Mouse (Mus musculus) kidney, postnatal 25 days (tissue): ENCODE results near the gene Gbf1.
A peak's percentile ranks its signal among the peaks of the same experiment; 100 is the strongest.
"Not testable (repeated sequence)": the region's sequence is repeated elsewhere in the genome, so short reads cannot be mapped to it uniquely, and the experiment has no call there.

Experiments
- DNase-seq, 2 experiments: peaks; one replicate each; pipeline ENCODE4 v3.0.0; 2021; ENCODE audit warnings: mixed read lengths in 2 of 2

The Gbf1 gene

GRCm38 (mm10) chr19:46152127-46152803 is at the start of gene Gbf1:
Gene Gbf1, plus strand, starts transcription at chr19:46152509.
- peak; percentile 94 to 97 for DNase-seq

GRCm38 (mm10) chr19:46103437-46104186 is 48.7 kb upstream of the Gbf1 start:
- DNase-seq, result no peak

- no peak for DNase-seq
These were observed 48.1 kb upstream of the Gbf1 start for GRCm38 (mm10) chr19:46104187-46104557.

- no peak for DNase-seq
These were observed 42.1 kb upstream of the Gbf1 start for GRCm38 (mm10) chr19:46110214-46110613.

- DNase-seq, result no peak
These were observed 41.5 kb upstream of the Gbf1 start for GRCm38 (mm10) chr19:46110781-46111180.

- DNase-seq, result no peak
These were observed 37.7 kb upstream of the Gbf1 start for GRCm38 (mm10) chr19:46114617-46115016.

GRCm38 (mm10) chr19:46119458-46119857 is 32.9 kb upstream of the Gbf1 start:
- DNase-seq, result no peak

GRCm38 (mm10) chr19:46120872-46121271 is 31.4 kb upstream of the Gbf1 start:
- no peak for DNase-seq

- no peak for DNase-seq
These were observed 28.4 kb upstream of the Gbf1 start for GRCm38 (mm10) chr19:46123876-46124275.

- no peak for DNase-seq
These were observed 27.7 kb upstream of the Gbf1 start for GRCm38 (mm10) chr19:46124651-46125050.

GRCm38 (mm10) chr19:46126301-46126700 is 26.0 kb upstream of the Gbf1 start:
- DNase-seq, result no peak

GRCm38 (mm10) chr19:46129737-46130136 is 22.6 kb upstream of the Gbf1 start:
- not testable (repeated sequence) for DNase-seq

GRCm38 (mm10) chr19:46131283-46131682 is 21.0 kb upstream of the Gbf1 start:
- DNase-seq, result no peak

GRCm38 (mm10) chr19:46131694-46132525 is 20.4 kb upstream of the Gbf1 start, which contains the start of gene Elovl3:
Gene Elovl3, plus strand, starts transcription at chr19:46131897.
- DNase-seq, result peak; percentile 38 to 63

- DNase-seq, result no peak
These were observed 19.7 kb upstream of the Gbf1 start for GRCm38 (mm10) chr19:46132577-46132976.

GRCm38 (mm10) chr19:46135297-46135696 is 17.0 kb upstream of the Gbf1 start:
- peak; percentile 90 to 97 for DNase-seq

- peak; percentile 72 to 83 for DNase-seq
These were observed 16.3 kb upstream of the Gbf1 start for GRCm38 (mm10) chr19:46135789-46136638.

GRCm38 (mm10) chr19:46136639-46137580 is 15.4 kb upstream of the Gbf1 start:
- DNase-seq, result peak; percentile 69 to 75

- no peak for DNase-seq
These were observed 12.0 kb upstream of the Gbf1 start for GRCm38 (mm10) chr19:46140324-46140723.

- no peak for DNase-seq
These were observed 11.2 kb upstream of the Gbf1 start for GRCm38 (mm10) chr19:46141091-46141490.
